Mouse (Mus musculus) layer of hippocampus, postnatal 14 days (tissue): ENCODE measurements at regions not wholly inside any gene's neighbourhood (a gene's known extent, or its start where the extent isn't known, plus 50 kb on each side); places are given as distances from the start of the nearest gene placed in this dataset.

ENCODE experiments used
- DNase-seq, 2 experiments: peaks; one replicate each; pipeline ENCODE4 v3.0.0; 2021 to 2022; ENCODE audit warnings: low spot score in 2 of 2, mixed read lengths in 1 of 2

GRCm38 (mm10) chr12:98337644-98338043, 69.2 kb downstream of the Gpr65 start:
- DNase-seq = no peak

DNA sequence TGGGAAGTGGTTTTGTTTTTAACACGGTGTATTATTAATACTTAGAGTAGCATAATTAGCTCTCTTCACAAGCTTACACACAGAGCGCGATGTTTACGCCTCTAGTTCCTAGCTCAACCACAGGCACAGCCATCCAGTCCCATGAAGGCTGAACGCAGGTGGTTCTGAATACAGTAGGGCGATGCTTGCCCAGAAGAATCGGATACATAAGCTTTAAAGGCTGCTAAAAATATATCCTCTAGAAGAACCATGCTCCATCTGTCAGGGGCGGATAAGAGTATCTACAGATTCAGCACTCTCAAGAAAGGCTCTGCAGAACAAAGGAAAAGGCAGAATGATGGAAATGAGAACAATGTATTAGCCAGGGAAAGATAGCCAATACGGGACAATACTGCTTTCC, 71.1 kb downstream of the Gpr65 start:
- DNase-seq = no peak

- no peak for DNase-seq
Observed at GRCm38 (mm10) chr12:98342158-98342557, 73.7 kb downstream of the Gpr65 start.

DNA sequence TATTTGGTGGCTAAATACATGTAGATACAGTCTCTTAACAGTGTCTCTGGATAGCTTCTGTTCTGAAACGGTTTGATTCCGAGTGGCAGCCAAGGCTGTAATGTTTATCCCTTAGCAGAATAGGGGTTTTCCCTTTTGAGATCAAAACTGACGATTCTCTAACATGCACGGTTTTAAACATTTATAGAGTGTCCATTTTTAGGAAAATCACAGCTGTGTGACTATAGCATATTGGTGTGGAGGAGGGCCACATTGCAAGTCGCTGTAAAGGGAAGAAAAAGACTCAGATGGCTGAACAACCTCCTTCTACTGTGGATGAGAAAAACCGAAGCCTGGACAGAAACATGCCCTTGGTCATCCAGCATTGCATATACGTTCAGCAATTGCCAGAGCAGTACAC, 75.2 kb downstream of the Gpr65 start:
- DNase-seq = no peak

GRCm38 (mm10) chr12:98347056-98347455, 78.6 kb downstream of the Gpr65 start:
- DNase-seq = no peak

- peak in 1 of 2 experiments; percentile 62 for DNase-seq
Observed at GRCm38 (mm10) chr12:98347550-98348318, 79.3 kb downstream of the Gpr65 start.

DNA sequence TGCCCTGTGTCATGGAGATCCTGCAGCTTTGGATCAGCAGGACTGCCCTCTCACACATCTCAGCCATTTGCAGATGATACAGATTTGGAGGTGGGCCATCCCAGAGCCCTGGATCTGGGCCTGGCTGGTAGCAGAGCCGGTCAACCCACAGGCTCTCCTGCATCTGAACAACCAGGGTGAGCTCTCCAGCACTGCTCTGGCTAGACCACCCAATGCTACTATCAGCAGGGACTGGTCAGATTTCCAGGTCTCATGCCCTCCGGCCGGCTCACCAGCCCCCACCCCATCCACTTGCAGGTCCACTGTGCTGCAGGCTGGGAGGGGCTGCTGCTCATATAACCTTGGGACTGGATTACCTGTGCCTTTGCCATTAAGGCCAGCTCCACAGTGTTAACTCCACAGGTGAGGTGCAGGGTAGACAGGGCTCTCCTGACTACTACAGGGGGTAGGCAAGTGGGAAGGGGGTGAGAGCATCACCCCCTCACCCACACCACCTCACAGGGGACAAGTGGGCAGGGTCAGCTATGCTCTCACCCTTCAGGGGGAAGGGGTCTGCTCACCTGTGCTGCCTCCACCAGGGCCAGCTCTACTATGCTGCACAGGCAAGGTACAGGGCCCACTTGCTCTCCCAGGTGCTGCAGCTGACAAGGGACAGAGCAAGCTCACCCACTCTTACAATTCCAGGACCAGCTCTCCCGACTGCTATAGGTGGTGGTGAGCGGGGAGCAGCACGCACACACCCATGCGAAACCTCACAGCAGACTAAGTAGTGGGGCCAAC, 81.6 kb downstream of the Gpr65 start:
- no peak for DNase-seq

- no peak for DNase-seq
Observed at GRCm38 (mm10) chr12:98352401-98352800, 84.0 kb downstream of the Gpr65 start.

GRCm38 (mm10) chr12:98354545-98354944, 86.1 kb downstream of the Gpr65 start:
- no peak for DNase-seq

- DNase-seq = no peak
Observed at GRCm38 (mm10) chr12:98367583-98367982, 99.1 kb downstream of the Gpr65 start.

DNA sequence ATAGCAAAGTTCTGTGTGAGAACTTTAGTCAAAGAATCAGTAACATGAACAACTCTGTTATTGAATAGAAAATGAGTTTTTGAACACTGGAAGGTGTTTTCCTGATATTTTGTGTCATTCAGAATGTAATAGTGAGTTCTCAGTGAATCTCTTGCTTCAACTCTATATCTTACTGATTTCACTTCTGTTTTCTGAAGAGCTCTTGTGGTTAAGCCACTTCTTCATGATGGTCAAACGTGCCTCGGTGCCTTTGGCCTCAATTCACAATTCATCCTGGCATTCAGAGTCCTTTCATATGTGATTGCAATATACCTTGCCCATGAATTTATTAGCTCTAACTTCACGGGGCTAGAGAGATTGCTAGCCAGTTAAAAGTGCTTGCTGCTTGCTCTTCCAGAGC, 102.3 kb downstream of the Gpr65 start:
- no peak for DNase-seq

DNA sequence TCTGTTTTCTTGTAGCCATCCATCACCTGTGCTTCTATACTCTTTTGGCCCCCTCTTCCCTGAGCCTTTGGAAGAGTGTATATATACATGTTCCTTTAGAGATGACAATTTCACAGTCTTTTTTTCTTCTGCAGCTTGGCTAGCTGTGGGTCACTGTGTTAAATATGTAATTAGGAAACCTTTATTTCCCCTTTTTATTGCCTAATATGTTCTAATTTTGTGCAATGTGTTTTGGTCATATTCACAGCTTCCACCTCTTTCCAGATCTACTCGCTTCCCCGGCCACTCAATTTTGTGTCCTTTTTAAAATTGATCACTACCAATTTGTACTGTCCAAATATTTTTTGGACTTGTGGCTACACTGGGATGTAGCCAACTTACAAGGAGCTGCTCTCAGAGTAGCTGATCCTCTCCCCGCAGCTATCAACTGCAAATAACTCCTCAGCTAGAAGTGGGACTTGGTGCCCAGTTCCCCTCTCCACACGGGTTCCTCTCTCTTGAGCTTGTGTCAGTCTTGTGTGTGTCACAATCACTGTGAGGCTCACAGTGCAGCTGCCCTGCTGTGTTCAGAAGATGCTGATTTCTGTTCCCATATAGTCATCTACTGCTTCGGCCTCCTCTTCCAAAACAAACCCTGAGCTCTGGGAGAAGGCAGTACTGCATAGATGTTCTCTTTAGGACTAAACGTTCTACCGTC, 106.9 kb downstream of the Gpr65 start:
- no peak for DNase-seq
